Mouse (Mus musculus) myocyte (in vitro differentiated cells): Measurements from ENCODE around the gene Csrp3.

Experiments
- CEBPB ChIP-seq: IDR thresholded peaks from 2 replicates; pipeline ENCODE4 v1.6.1; 2011; ENCODE audit warnings: mild to moderate bottlenecking, moderate library complexity; ENCODE audit not compliant: poor library complexity, insufficient read depth, severe bottlenecking
- E2F4 ChIP-seq: IDR thresholded peaks from one replicate; pipeline ENCODE4 v1.6.1; 2011; ENCODE audit warnings: mild to moderate bottlenecking, control low read depth, moderate library complexity; ENCODE audit not compliant: insufficient read depth
- MAX ChIP-seq: IDR thresholded peaks from one replicate; pipeline ENCODE4 v1.6.1; 2011; ENCODE audit warnings: low read depth, mild to moderate bottlenecking, control low read depth
- MYOD1 ChIP-seq, 3 experiments: IDR thresholded peaks; one replicate each; pipeline ENCODE4 v1.6.1; 2011; ENCODE audit warnings: control low read depth in 2 of 3, low read depth in 2 of 3, mild to moderate bottlenecking in 2 of 3, moderate library complexity in 1 of 3; ENCODE audit not compliant: insufficient read length in 2 of 3, control insufficient read depth in 1 of 3
- MYOG ChIP-seq, 3 experiments: IDR thresholded peaks; one replicate each; pipeline ENCODE4 v1.6.1; 2011; ENCODE audit warnings: control low read depth in 2 of 3, low read depth in 2 of 3, mild to moderate bottlenecking in 2 of 3; ENCODE audit not compliant: insufficient read length in 2 of 3, control insufficient read depth in 1 of 3, insufficient read depth in 1 of 3
- POLR2A ChIP-seq: IDR thresholded peaks from one replicate; pipeline ENCODE4 v1.6.1; 2011; ENCODE audit warnings: low read depth, mild to moderate bottlenecking, control low read depth, moderate library complexity; ENCODE audit not compliant: insufficient read length
- POLR2AphosphoS2 ChIP-seq: IDR thresholded peaks from one replicate; pipeline ENCODE4 v1.6.1; 2011; ENCODE audit warnings: low read depth, control low read depth; ENCODE audit not compliant: insufficient read length
- TCF12 ChIP-seq: IDR thresholded peaks from one replicate; pipeline ENCODE4 v1.6.1; 2011; ENCODE audit warnings: mild to moderate bottlenecking, control low read depth; ENCODE audit not compliant: poor library complexity, insufficient read depth, severe bottlenecking
- USF1 ChIP-seq: IDR thresholded peaks from one replicate; pipeline ENCODE4 v1.6.1; 2011; ENCODE audit warnings: low read depth, mild to moderate bottlenecking, control low read depth, moderate library complexity

- TF ChIP-seq POLR2A (peak; percentile 26), TCF12 (no peak), MYOD1 (IDR thresholded peaks at IDR 0.05; ENCODE audit: control insufficient read depth in 1 of 3, insufficient read length in 2 of 3, low read depth in 2 of 3) (no peak), POLR2AphosphoS2 (no peak), MYOG (IDR thresholded peaks at IDR 0.05; ENCODE audit: control insufficient read depth in 1 of 3, insufficient read depth in 1 of 3, insufficient read length in 2 of 3, low read depth in 2 of 3) (no peak), MAX (no peak), E2F4 (no peak), USF1 (no peak), CEBPB (no peak)
Measured at GRCm38 (mm10) chr7:48888751-48889150, 40.9 kb upstream of the Csrp3 start.
